Mouse (Mus musculus): ENCODE results near the gene Immt. TPM values are rescaled to one million over a fixed set of nuclear protein-coding genes. Genes with fewer than 3 reads are reported as not detected.

The Immt gene
- 86.3 and 97.9 TPM in 2 replicates for total RNA-seq (2017)

GRCm38 (mm10) chr6:71830690-71831580 lies at the start of gene Immt:
Immt (plus strand) TSS chr6:71831331.
- ATAC-seq (ENCODE audit: extremely low read depth, insufficient number of reproducible peaks, low FRiP score, poor library complexity, severe bottlenecking), result peak; percentile 93

- ATAC-seq (ENCODE audit: extremely low read depth, insufficient number of reproducible peaks, low FRiP score, poor library complexity, severe bottlenecking), result no peak
These were observed 48.0 kb upstream of the Immt start for GRCm38 (mm10) chr6:71783165-71783564.

GRCm38 (mm10) chr6:71788348-71788747 lies 42.8 kb upstream of the Immt start:
- ATAC-seq (ENCODE audit: extremely low read depth, insufficient number of reproducible peaks, low FRiP score, poor library complexity, severe bottlenecking), result no peak

- ATAC-seq (ENCODE audit: extremely low read depth, insufficient number of reproducible peaks, low FRiP score, poor library complexity, severe bottlenecking), result no peak
These were observed 39.4 kb upstream of the Immt start for GRCm38 (mm10) chr6:71791771-71792170.

GRCm38 (mm10) chr6:71799391-71799790 lies 31.7 kb upstream of the Immt start:
- no peak for ATAC-seq (ENCODE audit: extremely low read depth, insufficient number of reproducible peaks, low FRiP score, poor library complexity, severe bottlenecking)

GRCm38 (mm10) chr6:71801011-71801713 lies 30.0 kb upstream of the Immt start:
- ATAC-seq (ENCODE audit: extremely low read depth, insufficient number of reproducible peaks, low FRiP score, poor library complexity, severe bottlenecking), result no peak

GRCm38 (mm10) chr6:71801714-71802094 lies 29.4 kb upstream of the Immt start:
- no peak for ATAC-seq (ENCODE audit: extremely low read depth, insufficient number of reproducible peaks, low FRiP score, poor library complexity, severe bottlenecking)

GRCm38 (mm10) chr6:71803609-71804008 lies 27.5 kb upstream of the Immt start:
- no peak for ATAC-seq (ENCODE audit: extremely low read depth, insufficient number of reproducible peaks, low FRiP score, poor library complexity, severe bottlenecking)

- ATAC-seq (ENCODE audit: extremely low read depth, insufficient number of reproducible peaks, low FRiP score, poor library complexity, severe bottlenecking), result peak; percentile 74
These were observed 26.9 kb upstream of the Immt start for GRCm38 (mm10) chr6:71804061-71804829.

GRCm38 (mm10) chr6:71806713-71807112 lies 24.4 kb upstream of the Immt start:
- ATAC-seq (ENCODE audit: extremely low read depth, insufficient number of reproducible peaks, low FRiP score, poor library complexity, severe bottlenecking), result no peak

- ATAC-seq (ENCODE audit: extremely low read depth, insufficient number of reproducible peaks, low FRiP score, poor library complexity, severe bottlenecking), result no peak
These were observed 21.2 kb upstream of the Immt start for GRCm38 (mm10) chr6:71809890-71810289.

GRCm38 (mm10) chr6:71812820-71813219 lies 18.3 kb upstream of the Immt start:
- ATAC-seq (ENCODE audit: extremely low read depth, insufficient number of reproducible peaks, low FRiP score, poor library complexity, severe bottlenecking), result no peak

- ATAC-seq (ENCODE audit: extremely low read depth, insufficient number of reproducible peaks, low FRiP score, poor library complexity, severe bottlenecking), result no peak
These were observed 11.3 kb upstream of the Immt start for GRCm38 (mm10) chr6:71819764-71820292.

- ATAC-seq (ENCODE audit: extremely low read depth, insufficient number of reproducible peaks, low FRiP score, poor library complexity, severe bottlenecking), result no peak
These were observed 8.0 kb upstream of the Immt start for GRCm38 (mm10) chr6:71823085-71823484.

- ATAC-seq (ENCODE audit: extremely low read depth, insufficient number of reproducible peaks, low FRiP score, poor library complexity, severe bottlenecking), result peak; percentile 100
These were observed 7.6 kb upstream of the Immt start for GRCm38 (mm10) chr6:71823488-71823887.

- no peak for ATAC-seq (ENCODE audit: extremely low read depth, insufficient number of reproducible peaks, low FRiP score, poor library complexity, severe bottlenecking)
These were observed 7.2 kb upstream of the Immt start for GRCm38 (mm10) chr6:71823961-71824360.

- ATAC-seq (ENCODE audit: extremely low read depth, insufficient number of reproducible peaks, low FRiP score, poor library complexity, severe bottlenecking), result no peak
These were observed 4.3 kb upstream of the Immt start, which contains the start of gene Mrpl35 for GRCm38 (mm10) chr6:71826869-71827268. Mrpl35 (minus strand) TSS chr6:71826969.

GRCm38 (mm10) chr6:71829768-71830167 lies 1.4 kb upstream of the Immt start:
- ATAC-seq (ENCODE audit: extremely low read depth, insufficient number of reproducible peaks, low FRiP score, poor library complexity, severe bottlenecking), result no peak

GRCm38 (mm10) chr6:71831581-71831960 lies 440 bp downstream of the Immt start:
- peak; percentile 96 for ATAC-seq (ENCODE audit: extremely low read depth, insufficient number of reproducible peaks, low FRiP score, poor library complexity, severe bottlenecking)
